Mouse (Mus musculus): ENCODE results near the gene Tbx15. TPM values are rescaled to one million over a fixed set of nuclear protein-coding genes. Genes with fewer than 3 reads are reported as not detected.

Gene Tbx15
- total RNA-seq, 2 experiments from 2014 or later, result 1.2 to 1.9 TPM

DNA sequence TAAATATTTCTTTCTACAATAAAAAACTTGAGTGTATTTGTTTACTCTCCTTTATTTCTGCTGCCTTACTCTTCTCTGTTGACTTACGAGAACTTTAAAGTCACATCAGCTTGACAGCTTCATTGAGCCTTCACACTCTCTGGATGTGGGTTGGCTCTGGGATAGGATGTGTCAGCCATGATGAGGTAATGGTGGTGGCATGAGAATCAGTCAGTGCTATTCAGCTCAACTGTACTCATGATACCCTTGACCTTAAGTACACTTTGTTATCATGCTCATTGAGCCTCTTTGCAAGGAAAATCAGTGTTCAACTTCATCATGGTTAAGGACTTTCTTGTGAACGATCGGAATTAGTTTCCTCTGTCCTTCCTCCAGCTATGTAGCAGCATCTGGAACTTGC lies 99.8 kb downstream of the Tbx15 start:
- DNase-seq (ENCODE audit: low spot score in 2 of 2), result no peak

DNA sequence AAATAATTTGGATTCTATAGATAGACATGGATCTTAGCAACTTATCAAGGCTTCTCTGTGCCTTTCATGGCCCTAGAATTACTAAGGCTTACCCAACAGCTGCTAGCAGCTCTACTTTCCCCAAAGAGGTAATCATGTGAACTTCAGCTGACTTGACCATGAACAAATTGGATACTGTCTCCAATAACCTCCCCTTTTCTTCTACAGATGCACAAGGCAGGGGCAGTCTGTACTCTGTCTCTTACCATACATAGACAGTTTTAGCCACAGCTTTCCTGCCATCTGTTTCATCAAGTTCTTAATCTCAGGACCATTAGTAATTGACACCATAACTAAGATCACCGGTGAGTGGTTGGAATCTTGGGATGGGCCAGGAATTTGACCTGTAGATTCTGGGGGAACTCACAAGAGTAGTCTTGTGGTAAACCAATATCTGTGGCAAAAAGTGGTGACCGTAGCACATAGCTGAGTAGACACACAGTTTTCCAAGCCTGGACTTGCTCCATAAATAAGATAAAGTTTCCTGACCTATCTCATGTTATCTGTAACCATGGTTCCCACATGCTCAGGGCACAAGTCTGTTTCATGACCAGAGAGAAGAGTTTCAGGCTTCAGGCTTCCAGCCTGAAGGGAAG lies 139.6 kb downstream of the Tbx15 start:
- DNase-seq (ENCODE audit: low spot score in 2 of 2), result no peak

DNA sequence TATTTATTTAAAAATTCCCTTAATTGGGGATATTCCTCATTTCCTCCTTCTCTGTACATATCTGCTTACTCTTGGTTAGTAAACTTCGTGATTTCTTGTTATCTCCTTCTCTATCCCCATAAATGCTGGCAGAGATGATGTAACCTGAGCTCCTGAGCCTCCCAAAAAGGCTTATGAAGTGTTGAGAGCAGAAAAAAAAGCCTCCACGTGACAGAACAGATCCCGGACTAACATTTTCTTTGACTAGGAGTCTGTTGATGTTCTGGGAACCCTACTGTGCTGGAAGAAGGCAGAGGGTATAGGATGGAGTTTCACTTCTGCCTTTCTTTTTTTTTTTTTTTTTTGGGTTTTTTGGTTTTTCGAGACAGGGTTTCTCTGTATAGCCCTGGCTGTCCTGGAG lies 146.9 kb downstream of the Tbx15 start:
- no peak for DNase-seq (ENCODE audit: low spot score in 2 of 2)

Small RNA genes lying within 50 kb of the gene (microRNA-seq; reads per million reads assigned to microRNA genes)
- 0 reads per million in 2 experiments for gene Mir6481

Other genes starting within 250 kb of the Tbx15 start
- 1 to 10 TPM; 7.8 to 7.9 TPM for gene Wars2, start 99.3 kb upstream of the Tbx15 start, total RNA-seq (2021)

All from left cerebral cortex, adult 18-20 months (tissue).